Mouse (Mus musculus) kidney, adult 9 months (tissue): ENCODE data around the gene Nek1.
A peak's percentile ranks its signal among the peaks of the same experiment; 100 is the strongest.
"Not testable (repeated sequence)": the region's sequence is repeated elsewhere in the genome, so short reads cannot be mapped to it uniquely, and the experiment has no call there.

Experiments used
- DNase-seq: peaks from one replicate; pipeline ENCODE4 v3.0.0; 2022

Nek1 gene

GRCm38 (mm10) chr8:60984260-60985010, 8.6 kb upstream of the Nek1 start:
- not testable (repeated sequence) for DNase-seq

- DNase-seq = peak; percentile 86
Measured at GRCm38 (mm10) chr8:60992561-60992909, 460 bp upstream of the Nek1 start.

- no peak for DNase-seq
Measured at GRCm38 (mm10) chr8:60993639-60993986, 618 bp downstream of the Nek1 start.

GRCm38 (mm10) chr8:60996468-60996867, 3.5 kb downstream of the Nek1 start:
- no peak for DNase-seq

- DNase-seq = peak; percentile 66
Measured at GRCm38 (mm10) chr8:61041951-61042350, 49.0 kb downstream of the Nek1 start.

- DNase-seq = no peak
Measured at GRCm38 (mm10) chr8:61043874-61044273, 50.9 kb downstream of the Nek1 start.

GRCm38 (mm10) chr8:61046816-61047215, 53.8 kb downstream of the Nek1 start:
- no peak for DNase-seq

GRCm38 (mm10) chr8:61053017-61053416, 60.0 kb downstream of the Nek1 start:
- no peak for DNase-seq

GRCm38 (mm10) chr8:61054313-61054712, 61.3 kb downstream of the Nek1 start:
- DNase-seq = no peak

GRCm38 (mm10) chr8:61056997-61057396, 64.0 kb downstream of the Nek1 start:
- DNase-seq = peak; percentile 6

- no peak for DNase-seq
Measured at GRCm38 (mm10) chr8:61059143-61059542, 66.1 kb downstream of the Nek1 start.

GRCm38 (mm10) chr8:61060412-61060811, 67.4 kb downstream of the Nek1 start:
- no peak for DNase-seq

GRCm38 (mm10) chr8:61075059-61075458, 82.1 kb downstream of the Nek1 start:
- peak; percentile 15 for DNase-seq

GRCm38 (mm10) chr8:61110496-61110895, 117.5 kb downstream of the Nek1 start:
- DNase-seq = no peak

GRCm38 (mm10) chr8:61111940-61112339, 118.9 kb downstream of the Nek1 start:
- DNase-seq = no peak

GRCm38 (mm10) chr8:61121631-61122030, 128.6 kb downstream of the Nek1 start:
- no peak for DNase-seq

GRCm38 (mm10) chr8:61127299-61127861, 134.4 kb downstream of the Nek1 start:
- DNase-seq = no peak

- DNase-seq = peak; percentile 22
Measured at GRCm38 (mm10) chr8:61132561-61133134, 139.7 kb downstream of the Nek1 start.

- DNase-seq = no peak
Measured at GRCm38 (mm10) chr8:61141869-61142268, 148.9 kb downstream of the Nek1 start.

GRCm38 (mm10) chr8:61142302-61142701, 149.3 kb downstream of the Nek1 start:
- no peak for DNase-seq

GRCm38 (mm10) chr8:61142845-61143244, 149.8 kb downstream of the Nek1 start:
- no peak for DNase-seq

- no peak for DNase-seq
Measured at GRCm38 (mm10) chr8:61148728-61149127, 155.7 kb downstream of the Nek1 start.

GRCm38 (mm10) chr8:61150596-61150995, 157.6 kb downstream of the Nek1 start:
- DNase-seq = no peak

GRCm38 (mm10) chr8:61156406-61156805, 163.4 kb downstream of the Nek1 start:
- no peak for DNase-seq

- DNase-seq = no peak
Measured at GRCm38 (mm10) chr8:61158540-61158939, 165.5 kb downstream of the Nek1 start.
